Mouse (Mus musculus) ES-Bruce4 (cell line): ENCODE data around the gene Gm45208.

ENCODE experiments used
- CTCF ChIP-seq: IDR thresholded peaks from one replicate; pipeline ENCODE4 v1.8.1; 2011; ENCODE audit warnings: low read depth, low read length
- EP300 ChIP-seq: IDR thresholded peaks from 2 replicates; pipeline ENCODE4 v1.6.1; 2011; ENCODE audit warnings: low read depth, low read length; ENCODE audit not compliant: insufficient read depth
- POLR2A ChIP-seq: IDR thresholded peaks from one replicate; pipeline ENCODE4 v1.8.1; 2011; ENCODE audit warnings: low read length; ENCODE audit not compliant: insufficient read depth

GRCm38 (mm10) chrX:7762137-7762920 is 40.3 kb downstream of the Gm45208 start, which contains the start of gene Tfe3:
- TF ChIP-seq CTCF (no peak), EP300 (no peak), POLR2A (no peak)
